Mouse (Mus musculus): ENCODE data around the gene Cpm.

- TF ChIP-seq EP300 (IDR thresholded peaks at IDR 0.05; ENCODE audit: insufficient read depth, low read depth, low read length) (no peak), CTCF (IDR thresholded peaks at IDR 0.05; ENCODE audit: low read depth, low read length) (no peak)
Observed at GRCm38 (mm10) chr10:117700450-117700849, 71.2 kb downstream of the Cpm start.

All from ES-Bruce4 (cell line).